Mouse (Mus musculus) kidney, postnatal 0 days (tissue): ENCODE results near the gene Fzd1. TPM values are rescaled to one million over a fixed set of nuclear protein-coding genes. Genes with fewer than 3 reads are reported as not detected.
A peak's percentile ranks its signal among the peaks of the same experiment; 100 is the strongest.

Experiments
- ATAC-seq: fragments of 200-750 bp; cut with Nextera tagmentation; replicated peaks from 2 replicates; pipeline ENCODE4 v1.8.0; 2017; ENCODE audit warnings: low read depth, moderate number of reproducible peaks, moderate TSS enrichment, moderate library complexity; ENCODE audit not compliant: low FRiP score
- DNase-seq: peaks from one replicate; pipeline ENCODE4 v3.0.0-alpha.2; 2016; ENCODE audit warnings: low spot score
- H3K27ac ChIP-seq: fragments of 300-500 bp; sonication (generic); 2 replicates; pipeline ENCODE4 v1.5.1; 2014; ENCODE audit warnings: mild to moderate bottlenecking
- H3K27me3 ChIP-seq: fragments of 300-500 bp; sonication (generic); 2 replicates; pipeline ENCODE4 v1.6.1; 2014; ENCODE audit warnings: low read length, mixed read lengths; ENCODE audit not compliant: insufficient read depth
- H3K36me3 ChIP-seq: fragments of 300-500 bp; sonication (generic); 2 replicates; pipeline ENCODE4 v1.6.1; 2014; ENCODE audit warnings: low read length, mixed read lengths; ENCODE audit not compliant: insufficient read depth
- H3K4me1 ChIP-seq: fragments of 300-500 bp; sonication (generic); replicated peaks from 2 replicates; pipeline ENCODE4 v1.6.1; 2014; ENCODE audit warnings: antibody characterized with exemption, low read length, mixed read lengths; ENCODE audit not compliant: insufficient read depth
- H3K4me2 ChIP-seq: fragments of 300-500 bp; sonication (generic); 2 replicates; pipeline ENCODE4 v1.6.1; 2014; ENCODE audit warnings: mild to moderate bottlenecking, low read length, moderate library complexity, mixed read lengths
- H3K4me3 ChIP-seq: fragments of 300-500 bp; sonication (generic); replicated peaks from 2 replicates; pipeline ENCODE4 v1.5.1; 2014; ENCODE audit warnings: low read depth, low read length
- H3K9ac ChIP-seq: fragments of 300-500 bp; sonication (generic); 2 replicates; pipeline ENCODE4 v1.6.1; 2014; ENCODE audit warnings: low read depth, low read length
- H3K9me3 ChIP-seq: fragments of 300-500 bp; sonication (generic); replicated peaks from 2 replicates; pipeline ENCODE4 v1.6.1; 2016; ENCODE audit warnings: low read length, inconsistent platforms, mixed read lengths
- CTCF ChIP-seq: IDR thresholded peaks from 2 replicates; pipeline ENCODE4 v1.5.1; 2016; ENCODE audit warnings: antibody characterized with exemption, low read depth, mild to moderate bottlenecking, moderate library complexity
- WGBS: fragments of 180-500 bp; shearing (Covaris S2); extraction: QIAGEN DNeasy Blood & Tissue Kit; methylation state at CpG from one replicate; pipeline ENCODE4 v1.1.7; 2014; 5-methylcytosine and 5-hydroxymethylcytosine counted together
- polyA plus RNA-seq: library from polyadenylated mRNA; unstranded; fragments of >200 nt; fragmentation: Nextera tagmentation; extraction: Ambion mirVana; gene quantifications from 2 replicates; pipeline ENCODE4 v1.2.1, GENCODE M21; 2015

The Fzd1 gene
- polyA plus RNA-seq, 1 experiment from 2014 or later: 41.8 TPM

DNA sequence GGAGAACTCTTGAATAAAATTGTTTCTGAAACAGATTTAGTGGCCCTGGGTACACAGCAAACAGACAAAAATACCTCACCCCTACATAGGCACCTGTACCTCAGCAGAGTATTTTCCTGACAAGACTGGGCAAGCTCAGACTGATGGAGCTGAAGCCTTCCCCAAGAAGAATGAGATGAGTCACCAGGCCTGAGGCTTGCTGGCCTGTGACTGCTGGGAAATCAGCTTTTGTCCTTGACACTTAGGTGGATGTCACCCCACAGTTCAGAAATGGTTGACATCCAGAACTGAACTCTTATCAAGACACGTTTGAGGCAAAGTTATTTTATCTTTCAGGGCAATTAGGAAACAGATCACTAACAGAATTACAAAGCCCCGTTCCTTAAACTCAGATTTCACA lies 10.1 kb upstream of the Fzd1 start:
- Histone ChIP-seq H3K36me3 (no peaks in the 10 kb centered on the region), H3K9ac (no peak overlapping the region), H3K27ac (no peak overlapping the region), H3K9me3 (no peaks in the 10 kb centered on the region), H3K27me3 (no peaks in the 10 kb centered on the region), H3K4me1 (no peaks in the 10 kb centered on the region), H3K4me2 (no peak overlapping the region), H3K4me3 (no peak overlapping the region)
- WGBS: 70% methylated on average over 2 of the region's 2 CpGs
- ATAC-seq (no peak), DNase-seq (no peak)
- TF ChIP-seq CTCF: no peak

DNA sequence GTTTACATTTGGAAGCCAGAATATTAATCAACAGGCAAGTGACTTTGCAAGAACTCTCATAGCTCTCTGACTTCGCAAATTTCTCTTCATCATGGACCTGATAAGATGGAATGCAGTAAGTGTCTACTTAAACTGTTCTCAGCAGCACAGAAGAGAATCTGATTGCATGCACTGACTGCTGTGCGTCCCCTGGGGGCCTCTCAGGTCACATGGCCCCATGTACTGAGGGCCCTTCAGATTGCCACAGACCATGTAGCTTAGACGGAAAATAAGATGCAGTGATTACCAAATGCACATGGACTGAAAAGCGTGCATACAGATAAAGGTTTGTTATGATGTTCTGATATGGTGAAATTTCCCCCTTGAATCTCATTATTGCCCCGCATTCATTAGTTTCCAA lies 8.9 kb upstream of the Fzd1 start:
- Histone ChIP-seq H3K27ac (no peak overlapping the region), H3K9ac (no peak overlapping the region), H3K4me1 (no peaks in the 10 kb centered on the region), H3K9me3 (no peaks in the 10 kb centered on the region), H3K27me3 (no peaks in the 10 kb centered on the region), H3K36me3 (no peaks in the 10 kb centered on the region), H3K4me2 (no peak overlapping the region), H3K4me3 (no peak overlapping the region)
- no peak for TF ChIP-seq CTCF
- no peak for DNase-seq
- no peak for ATAC-seq
- 79% methylated on average over 5 of the region's 5 CpGs for WGBS

DNA sequence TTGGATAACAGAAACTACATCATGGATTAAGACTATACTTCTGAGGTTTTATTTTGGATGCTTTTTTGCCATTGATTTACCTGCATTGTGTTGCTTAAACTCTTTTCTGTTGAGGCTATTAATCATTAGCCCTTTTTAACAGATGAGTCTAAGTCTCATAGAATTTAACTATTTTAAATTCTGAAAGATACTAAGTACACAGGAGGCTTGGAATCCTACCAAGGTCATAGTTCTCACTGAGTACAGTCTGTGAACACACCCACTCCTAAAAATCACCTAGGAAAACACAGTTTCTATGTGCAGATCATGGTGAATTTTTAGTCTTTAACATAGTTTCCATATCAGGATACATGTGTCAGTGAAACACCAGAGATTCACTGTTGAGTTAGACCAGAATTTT lies 4.1 kb upstream of the Fzd1 start:
- TF ChIP-seq CTCF: no peak
- ATAC-seq (no peak), DNase-seq (no peak)
- Histone ChIP-seq H3K36me3 (no peaks in the 10 kb centered on the region), H3K27ac (no peak overlapping the region), H3K4me1 (no peaks in the 10 kb centered on the region), H3K9ac (no peak overlapping the region), H3K4me3 (no peak overlapping the region), H3K9me3 (no peaks in the 10 kb centered on the region), H3K4me2 (no peak overlapping the region), H3K27me3 (no peaks in the 10 kb centered on the region)

DNA sequence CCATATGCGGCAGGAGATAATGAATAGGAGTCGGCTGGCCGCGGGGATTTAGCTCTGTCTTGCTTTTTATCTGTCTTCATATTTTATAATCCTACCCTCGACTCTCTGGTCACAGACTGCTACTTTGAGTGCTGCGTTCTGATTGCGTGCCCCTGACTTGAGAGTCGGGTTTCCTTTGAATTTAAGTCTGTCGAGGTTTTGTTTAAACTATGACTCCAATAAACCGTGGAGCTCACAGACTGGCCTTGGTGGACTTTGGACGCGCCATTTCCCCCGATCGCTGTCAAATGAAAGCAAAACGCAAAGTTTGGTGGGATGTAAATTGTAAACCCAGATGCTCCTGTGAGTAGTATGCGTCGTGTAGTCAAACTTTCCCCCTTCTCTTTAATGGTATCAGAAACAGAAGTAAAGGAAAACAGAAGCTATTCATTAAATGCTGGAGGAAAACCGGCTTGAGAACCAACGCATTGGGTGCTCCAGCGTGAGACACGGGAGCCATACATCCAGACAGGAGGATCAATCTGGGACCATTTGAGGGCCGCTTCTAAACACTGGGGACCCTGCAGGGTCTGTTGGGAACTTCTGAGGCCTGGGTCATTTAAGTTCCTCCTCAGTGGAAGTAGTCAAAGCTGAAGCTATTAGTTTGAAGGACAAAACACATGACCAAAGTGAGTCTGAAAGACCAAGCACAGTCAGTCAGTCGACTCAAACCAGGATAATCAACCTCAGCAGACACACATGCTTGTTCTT lies 671 bp upstream of the Fzd1 start:
- Histone ChIP-seq H3K36me3 (no peaks in the 10 kb centered on the region), H3K9me3 (no peaks in the 10 kb centered on the region), H3K27me3 (no peaks in the 10 kb centered on the region), H3K9ac (peak overlapping the region; percentile 90), H3K4me2 (peak overlapping the region; percentile 95), H3K4me1 (no peaks in the 10 kb centered on the region; the same call in 1 of the 2 replicates), H3K4me3 (peak overlapping the region; percentile 82), H3K27ac (peak overlapping the region; percentile 97)
- ATAC-seq (no peak; the same call in 1 of the 2 replicates), DNase-seq (peak; percentile 54)
- no peak for TF ChIP-seq CTCF
- 1% methylated on average over 23 of the region's 23 CpGs for WGBS

DNA sequence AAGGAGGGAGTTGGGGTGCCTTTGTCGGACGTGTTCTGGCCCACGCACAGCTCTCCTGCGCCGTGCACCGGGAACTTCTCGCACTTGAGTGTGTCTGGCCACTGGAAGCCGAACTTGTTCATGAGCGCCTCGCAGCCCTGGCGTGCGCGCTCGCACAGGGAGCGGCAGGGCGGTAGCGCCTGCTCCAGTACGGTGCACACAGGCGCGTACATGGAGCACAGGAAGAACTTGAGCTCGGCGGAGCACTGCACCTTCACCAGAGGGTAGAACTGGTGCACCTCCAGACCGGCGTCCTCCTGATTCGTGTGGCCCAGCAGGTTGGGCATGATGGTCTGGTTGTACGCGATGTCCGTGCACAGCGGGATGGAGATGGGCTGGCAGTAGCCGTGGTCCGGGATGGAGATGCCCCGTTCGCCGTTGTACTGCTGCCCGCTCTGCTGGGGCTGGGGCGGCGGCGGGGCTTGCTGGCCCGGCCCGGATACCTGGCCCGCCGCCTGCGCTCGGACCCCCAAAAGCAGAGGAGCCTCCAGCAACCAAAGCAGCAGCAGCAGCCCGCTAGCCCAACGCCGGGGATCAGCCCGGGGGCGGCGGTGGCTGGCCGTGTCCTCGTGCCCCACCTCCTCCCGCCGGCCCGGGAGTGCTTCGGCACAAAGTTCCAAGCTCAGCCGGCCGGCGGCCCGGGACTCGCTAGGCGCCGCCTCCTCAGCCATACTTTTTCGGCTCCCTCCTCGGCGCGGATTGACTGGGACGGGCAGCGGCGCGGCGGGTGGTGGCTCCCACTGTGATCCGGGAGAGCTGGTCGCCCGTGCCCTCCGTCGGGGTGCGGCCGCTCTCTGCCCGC lies 744 bp downstream of the Fzd1 start:
- ATAC-seq (peak; percentile 66), DNase-seq (peak; percentile 70)
- Histone ChIP-seq H3K27me3 (no peaks in the 10 kb centered on the region), H3K36me3 (no peaks in the 10 kb centered on the region), H3K27ac (peak overlapping the region; percentile 97), H3K9ac (peak overlapping the region; percentile 90), H3K9me3 (no peaks in the 10 kb centered on the region), H3K4me1 (no peaks in the 10 kb centered on the region; the same call in 1 of the 2 replicates), H3K4me3 (peak overlapping the region; percentile 82), H3K4me2 (peak overlapping the region; percentile 95)
- under 1% methylated on average over 78 of the region's 80 CpGs for WGBS
- no peak for TF ChIP-seq CTCF

DNA sequence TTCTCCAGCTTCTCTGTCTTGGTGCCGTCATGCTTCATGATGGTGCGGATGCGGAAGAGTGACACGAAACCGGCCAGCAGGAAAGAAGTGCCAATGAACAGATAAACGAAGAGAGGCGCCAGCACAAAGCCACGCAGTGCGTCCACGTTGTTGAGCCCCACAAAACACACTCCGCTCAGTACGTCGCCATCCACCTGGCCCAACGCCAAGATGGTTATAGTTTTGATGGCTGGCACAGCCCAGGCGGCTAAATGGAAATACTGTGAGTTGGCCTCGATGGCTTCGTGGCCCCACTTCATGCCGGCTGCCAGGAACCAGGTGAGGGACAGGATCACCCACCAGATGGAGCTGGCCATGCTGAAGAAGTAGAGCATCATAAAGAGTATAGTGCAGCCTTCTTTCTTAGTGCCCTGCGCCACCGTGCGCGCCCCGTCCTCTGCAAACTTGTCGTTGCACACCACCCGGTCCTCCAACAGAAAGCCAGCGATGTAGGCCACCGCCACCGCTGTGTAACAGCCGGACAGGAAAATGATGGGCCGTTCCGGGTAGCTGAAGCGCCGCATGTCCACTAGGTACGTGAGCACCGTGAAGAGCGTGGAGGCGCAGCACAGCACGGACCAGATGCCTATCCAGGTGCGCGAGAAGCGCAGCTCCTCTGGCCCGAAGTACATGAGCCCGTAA lies 1.7 kb downstream of the Fzd1 start:
- no peaks in the 10 kb centered on the region; the same call in 1 of the 2 replicates for H3K4me1 ChIP-seq
- H3K36me3 ChIP-seq: no peaks in the 10 kb centered on the region
- H3K9me3 ChIP-seq: no peaks in the 10 kb centered on the region
- peak overlapping the region; percentile 82 for H3K4me3 ChIP-seq
- peak overlapping the region; percentile 90 for H3K9ac ChIP-seq
- no peaks in the 10 kb centered on the region for H3K27me3 ChIP-seq
- H3K27ac ChIP-seq: peak overlapping the region; percentile 97; the same call in 1 of the 2 replicates
- DNase-seq: peak; percentile 47
- ATAC-seq: no peak
- 3% methylated on average over 40 of the region's 43 CpGs for WGBS
- TF ChIP-seq CTCF: peak; percentile 38
- peak overlapping the region; percentile 95 for H3K4me2 ChIP-seq
